Mouse (Mus musculus) kidney, postnatal 0 days (tissue): ENCODE data around the gene Htr2b. TPM values are rescaled to one million over a fixed set of nuclear protein-coding genes. Genes with fewer than 3 reads are reported as not detected.

Experiments used
- ATAC-seq: fragments of 200-750 bp; cut with Nextera tagmentation; replicated peaks from 2 replicates; pipeline ENCODE4 v1.8.0; 2017; ENCODE audit warnings: low read depth, moderate number of reproducible peaks, moderate TSS enrichment, moderate library complexity; ENCODE audit not compliant: low FRiP score
- DNase-seq: peaks from one replicate; pipeline ENCODE4 v3.0.0-alpha.2; 2016; ENCODE audit warnings: low spot score
- H3K27ac ChIP-seq: fragments of 300-500 bp; sonication (generic); 2 replicates; pipeline ENCODE4 v1.5.1; 2014; ENCODE audit warnings: mild to moderate bottlenecking
- H3K27me3 ChIP-seq: fragments of 300-500 bp; sonication (generic); 2 replicates; pipeline ENCODE4 v1.6.1; 2014; ENCODE audit warnings: low read length, mixed read lengths; ENCODE audit not compliant: insufficient read depth
- H3K36me3 ChIP-seq: fragments of 300-500 bp; sonication (generic); 2 replicates; pipeline ENCODE4 v1.6.1; 2014; ENCODE audit warnings: low read length, mixed read lengths; ENCODE audit not compliant: insufficient read depth
- H3K4me1 ChIP-seq: fragments of 300-500 bp; sonication (generic); replicated peaks from 2 replicates; pipeline ENCODE4 v1.6.1; 2014; ENCODE audit warnings: antibody characterized with exemption, low read length, mixed read lengths; ENCODE audit not compliant: insufficient read depth
- H3K4me2 ChIP-seq: fragments of 300-500 bp; sonication (generic); 2 replicates; pipeline ENCODE4 v1.6.1; 2014; ENCODE audit warnings: mild to moderate bottlenecking, low read length, moderate library complexity, mixed read lengths
- H3K4me3 ChIP-seq: fragments of 300-500 bp; sonication (generic); replicated peaks from 2 replicates; pipeline ENCODE4 v1.5.1; 2014; ENCODE audit warnings: low read depth, low read length
- H3K9ac ChIP-seq: fragments of 300-500 bp; sonication (generic); 2 replicates; pipeline ENCODE4 v1.6.1; 2014; ENCODE audit warnings: low read depth, low read length
- H3K9me3 ChIP-seq: fragments of 300-500 bp; sonication (generic); replicated peaks from 2 replicates; pipeline ENCODE4 v1.6.1; 2016; ENCODE audit warnings: low read length, inconsistent platforms, mixed read lengths
- CTCF ChIP-seq: IDR thresholded peaks from 2 replicates; pipeline ENCODE4 v1.5.1; 2016; ENCODE audit warnings: antibody characterized with exemption, low read depth, mild to moderate bottlenecking, moderate library complexity
- WGBS: fragments of 180-500 bp; shearing (Covaris S2); extraction: QIAGEN DNeasy Blood & Tissue Kit; methylation state at CpG from one replicate; pipeline ENCODE4 v1.1.7; 2014; 5-methylcytosine and 5-hydroxymethylcytosine counted together
- polyA plus RNA-seq: library from polyadenylated mRNA; unstranded; fragments of >200 nt; fragmentation: Nextera tagmentation; extraction: Ambion mirVana; gene quantifications from 2 replicates; pipeline ENCODE4 v1.2.1, GENCODE M21; 2015

Htr2b gene
- polyA plus RNA-seq, 1 experiment from 2014 or later: 3.3 TPM

- Histone ChIP-seq H3K4me3 (no peak overlapping the region), H3K4me1 (no peaks in the 10 kb centered on the region), H3K36me3 (no peaks in the 10 kb centered on the region), H3K27me3 (no peaks in the 10 kb centered on the region), H3K9ac (no peak overlapping the region), H3K4me2 (no peak overlapping the region), H3K9me3 (no peaks in the 10 kb centered on the region), H3K27ac (no peak overlapping the region)
- no peak for TF ChIP-seq CTCF
- ATAC-seq: no peak
- 72% methylated on average over 5 of the region's 5 CpGs for WGBS
- no peak for DNase-seq
These were observed 34.5 kb upstream of the Htr2b start for GRCm38 (mm10) chr1:86146293-86146692.

DNA sequence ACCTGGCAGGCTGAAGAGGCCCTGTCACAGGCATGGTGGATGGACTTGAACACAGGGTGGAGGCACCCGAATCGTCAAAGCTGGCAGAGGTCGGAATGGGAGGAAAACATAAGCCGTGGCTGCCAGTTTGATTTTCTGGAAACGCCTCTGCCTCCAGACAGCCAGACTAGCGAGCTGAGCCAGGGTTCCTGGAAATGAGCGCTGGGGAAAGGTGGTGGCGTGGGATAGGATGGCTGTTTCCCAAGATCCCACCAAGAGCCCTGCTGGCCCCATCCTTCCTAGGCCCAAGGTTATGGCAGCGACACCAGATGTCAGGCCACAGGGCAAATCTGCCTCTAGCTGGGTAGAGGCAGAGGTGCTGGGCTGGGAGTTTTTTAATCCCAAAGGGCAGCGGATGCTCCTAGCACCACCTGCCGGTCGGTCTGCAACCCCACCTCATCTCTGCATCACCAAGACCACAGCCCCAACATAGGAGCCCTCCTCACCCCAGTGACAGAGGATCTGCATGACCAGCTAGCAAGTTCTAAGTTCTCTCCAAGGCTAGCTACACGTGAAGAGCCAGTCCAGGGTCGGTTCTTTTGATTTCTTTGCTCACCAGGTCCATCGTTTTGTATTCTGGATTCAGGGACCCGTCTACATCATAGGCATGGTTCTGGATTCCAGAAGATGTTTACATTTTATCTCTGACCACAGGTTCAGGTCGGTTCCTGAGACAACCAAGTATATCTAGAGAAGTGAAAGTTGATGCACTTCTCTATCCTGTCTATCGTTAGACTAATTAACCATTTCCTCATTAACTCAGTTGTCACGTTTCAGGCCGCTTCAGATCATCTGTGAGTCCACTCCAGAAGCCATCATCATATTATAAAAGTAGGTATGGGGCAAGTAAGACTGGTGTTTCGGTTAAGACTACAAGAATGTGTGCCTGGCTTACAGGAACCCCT is 32.5 kb upstream of the Htr2b start:
- Histone ChIP-seq H3K36me3 (peaks cover 13% of the 10 kb centered on the region; the same call in 1 of the 2 replicates), H3K9me3 (no peaks in the 10 kb centered on the region), H3K4me1 (no peaks in the 10 kb centered on the region), H3K27me3 (no peaks in the 10 kb centered on the region), H3K27ac (no peak overlapping the region), H3K4me2 (no peak overlapping the region), H3K4me3 (no peak overlapping the region), H3K9ac (no peak overlapping the region)
- peak; percentile 42 for DNase-seq
- TF ChIP-seq CTCF: peak; percentile 57
- WGBS: 77% methylated on average over 21 of the region's 21 CpGs
- ATAC-seq: no peak

- H3K4me3 ChIP-seq: no peak overlapping the region
- WGBS: 67% methylated on average over 4 of the region's 4 CpGs
These were observed 31.4 kb upstream of the Htr2b start for GRCm38 (mm10) chr1:86143165-86143564.

GRCm38 (mm10) chr1:86141081-86141480 is 29.3 kb upstream of the Htr2b start:
- Histone ChIP-seq H3K4me2 (no peak overlapping the region), H3K9ac (no peak overlapping the region), H3K27me3 (no peaks in the 10 kb centered on the region), H3K4me3 (no peak overlapping the region), H3K36me3 (peaks cover 37% of the 10 kb centered on the region), H3K9me3 (no peaks in the 10 kb centered on the region), H3K27ac (no peak overlapping the region), H3K4me1 (no peaks in the 10 kb centered on the region)
- TF ChIP-seq CTCF: no peak
- ATAC-seq (no peak), DNase-seq (no peak)
- WGBS: 94% methylated on average over 3 of the region's 3 CpGs

More at GRCm38 (mm10) chr1:86143165-86143564, 31.4 kb upstream of the Htr2b start:
- Histone ChIP-seq H3K9me3 (no peaks in the 10 kb centered on the region), H3K4me1 (no peaks in the 10 kb centered on the region), H3K27me3 (no peaks in the 10 kb centered on the region), H3K4me2 (no peak overlapping the region), H3K36me3 (peaks cover 23% of the 10 kb centered on the region), H3K27ac (no peak overlapping the region), H3K9ac (no peak overlapping the region)
- ATAC-seq (no peak), DNase-seq (no peak)
- no peak for TF ChIP-seq CTCF

DNA sequence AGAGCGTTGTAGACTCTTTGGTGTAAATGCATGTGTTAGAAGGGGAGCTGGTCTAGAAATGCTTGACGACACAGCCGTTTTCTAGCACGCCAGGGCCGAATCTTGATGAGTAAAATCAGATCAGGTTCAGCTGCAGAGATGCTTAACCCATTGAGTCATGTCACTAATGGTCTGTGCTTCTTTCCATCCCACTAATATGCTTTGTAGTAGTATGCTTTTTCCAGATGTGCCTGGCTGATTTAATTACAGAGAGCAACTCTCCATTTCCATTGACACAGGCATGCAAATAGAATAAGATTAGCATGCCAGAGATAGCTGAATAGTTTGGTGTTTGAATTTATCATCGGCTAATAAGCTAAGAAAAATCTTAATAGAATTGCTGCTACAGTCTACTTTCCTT is 23.5 kb upstream of the Htr2b start:
- no peak for TF ChIP-seq CTCF
- no peaks in the 10 kb centered on the region for H3K9me3 ChIP-seq
- no peak overlapping the region for H3K9ac ChIP-seq
- H3K4me3 ChIP-seq: no peak overlapping the region
- 89% methylated on average over 6 of the region's 6 CpGs for WGBS
- DNase-seq: no peak
- peaks cover 55% of the 10 kb centered on the region for H3K36me3 ChIP-seq
- no peak for ATAC-seq
- no peak overlapping the region for H3K4me2 ChIP-seq
- no peak overlapping the region for H3K27ac ChIP-seq
- H3K4me1 ChIP-seq: no peaks in the 10 kb centered on the region
- H3K27me3 ChIP-seq: no peaks in the 10 kb centered on the region

- H3K36me3 ChIP-seq: peaks cover 43% of the 10 kb centered on the region
- no peaks in the 10 kb centered on the region for H3K27me3 ChIP-seq
- no peak for ATAC-seq
- H3K4me2 ChIP-seq: no peak within 1 kb of the TSS
- no peak for DNase-seq
- WGBS: 97% methylated on average over 4 of the region's 4 CpGs
- H3K9me3 ChIP-seq: no peaks in the 10 kb centered on the region
- no peak within 1 kb of the TSS for H3K9ac ChIP-seq
- H3K27ac ChIP-seq: no peak within 1 kb of the TSS
- H3K4me3 ChIP-seq: no peak within 1 kb of the TSS
- no peaks in the 10 kb centered on the region for H3K4me1 ChIP-seq
- no peak for TF ChIP-seq CTCF
These were observed 21.6 kb upstream of the Htr2b start, which contains the start of gene Gm21972 for GRCm38 (mm10) chr1:86133337-86133736. Gm21972 (plus strand) TSS chr1:86133637.
